Mouse (Mus musculus) gastrocnemius, adult 2 months (tissue): Measurements from ENCODE around the gene Nppc. TPM values are rescaled to one million over a fixed set of nuclear protein-coding genes. Genes with fewer than 3 reads are reported as not detected.
A peak's percentile ranks its signal among the peaks of the same experiment; 100 is the strongest.

Experiments used
- DNase-seq: peaks from one replicate; pipeline ENCODE4 v3.0.0; 2022
- H3K27ac ChIP-seq: fragments of 200-600 bp; 2 replicates; pipeline ENCODE4 v1.8.1; 2022; ENCODE audit warnings: mild to moderate bottlenecking
- H3K4me3 ChIP-seq: fragments of 200-600 bp; 2 replicates; pipeline ENCODE4 v1.8.1; 2022; ENCODE audit warnings: mild to moderate bottlenecking, moderate library complexity
- CTCF ChIP-seq: fragments of 200-600 bp; IDR thresholded peaks from 2 replicates; pipeline ENCODE4 v1.8.1; 2022; ENCODE audit warnings: antibody characterized with exemption, mild to moderate bottlenecking, moderate library complexity
- intact Hi-C: fragments of 180-260 bp; cut with DNase I; formaldehyde crosslinking; loops from one replicate; pipeline ENCODE4 v1.15.1; 2025
- long read RNA-seq, 2 experiments: library from polyadenylated mRNA; stranded (forward); transcript quantifications; one replicate each; pipeline ENCODE4 v2.0.0; 2021
- total RNA-seq, 2 experiments: library from RNA; stranded (reverse); gene quantifications; 2 replicates each; pipeline ENCODE4 v1.2.3; 2021

Nppc gene
- total RNA-seq, result 1 to 10 TPM in 1 of 2 experiments, under 1 TPM in 1; 0.36 to 1.0 TPM
- long read RNA-seq, experiment 1, result 0 reads
- long read RNA-seq, experiment 2, result 0 reads

DNA sequence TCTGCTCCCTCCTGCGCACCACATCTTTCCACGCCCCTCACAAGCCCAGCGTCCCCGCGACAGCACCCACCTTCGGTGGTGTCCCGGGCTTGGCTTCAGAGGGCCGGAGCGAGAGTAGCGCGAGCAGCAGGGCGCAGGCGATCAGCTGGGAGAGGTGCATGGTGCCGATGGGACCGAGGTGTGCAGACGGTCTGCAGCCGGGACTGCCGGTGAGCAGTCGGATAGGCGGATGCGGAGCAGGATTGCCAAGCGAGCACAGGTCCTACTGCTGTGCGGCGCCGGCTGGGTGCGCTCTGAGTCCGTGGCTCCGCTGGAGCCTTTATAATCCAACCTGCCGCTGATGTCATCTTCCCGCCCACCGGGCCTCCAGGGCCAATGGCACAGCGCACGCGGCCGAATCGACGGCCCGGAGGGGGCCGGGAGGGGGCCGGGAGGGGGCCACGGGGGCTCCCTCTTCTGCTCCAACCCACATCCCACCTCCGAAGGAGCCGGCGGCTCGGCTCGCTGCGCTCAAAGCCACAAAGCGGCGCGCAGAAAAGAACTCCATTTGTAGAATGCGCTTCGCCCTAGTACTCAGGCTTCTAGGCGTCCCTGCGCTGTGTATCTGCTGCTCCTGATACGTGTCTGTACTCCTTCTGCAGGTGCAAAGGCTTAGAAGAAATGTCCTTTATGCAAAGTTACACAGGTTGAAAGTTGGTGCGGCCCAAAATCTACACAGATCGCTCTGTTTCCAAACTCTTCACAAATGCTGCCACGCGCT is at the start of gene Nppc:
Gene Nppc (minus strand): TSS at position 293 of the 760 bp plus-strand sequence.
- intact Hi-C loops, result loop anchor here (5.0 kb wide), 1 partner anchor 297 kb away; no protein-coding TSS in a partner anchor
- Histone ChIP-seq H3K27ac (peak within 1 kb of the TSS; percentile 13; the same call in 1 of the 2 replicates), H3K4me3 (peak within 1 kb of the TSS; percentile 76)
- peak; percentile 79 for DNase-seq
- peak; percentile 69 for TF ChIP-seq CTCF

DNA sequence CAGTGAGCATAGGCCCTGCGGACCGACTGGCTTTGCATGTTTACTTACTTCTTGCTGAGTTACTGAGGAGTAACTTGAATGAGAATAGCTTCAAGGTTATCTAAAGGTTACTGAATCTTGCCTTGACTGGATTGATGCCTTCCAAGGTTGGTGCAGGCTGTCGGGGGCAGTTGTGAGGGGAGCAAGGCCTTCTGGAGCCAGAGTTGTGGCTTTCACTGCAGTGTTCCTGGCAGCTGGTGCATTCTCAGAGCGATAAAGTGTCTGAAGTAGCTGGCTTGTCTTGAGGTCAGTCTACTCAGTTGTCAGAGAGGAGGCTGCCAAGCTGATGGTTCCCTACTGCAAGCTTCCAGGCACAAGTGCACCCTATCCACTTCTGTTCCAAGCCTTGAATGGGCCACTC is 49.0 kb upstream of the Nppc start:
- Histone ChIP-seq H3K4me3 (no peak overlapping the region), H3K27ac (peak overlapping the region; percentile 78)
- intact Hi-C loops, result no loop called here
- no peak for TF ChIP-seq CTCF
- DNase-seq, result peak; percentile 58

DNA sequence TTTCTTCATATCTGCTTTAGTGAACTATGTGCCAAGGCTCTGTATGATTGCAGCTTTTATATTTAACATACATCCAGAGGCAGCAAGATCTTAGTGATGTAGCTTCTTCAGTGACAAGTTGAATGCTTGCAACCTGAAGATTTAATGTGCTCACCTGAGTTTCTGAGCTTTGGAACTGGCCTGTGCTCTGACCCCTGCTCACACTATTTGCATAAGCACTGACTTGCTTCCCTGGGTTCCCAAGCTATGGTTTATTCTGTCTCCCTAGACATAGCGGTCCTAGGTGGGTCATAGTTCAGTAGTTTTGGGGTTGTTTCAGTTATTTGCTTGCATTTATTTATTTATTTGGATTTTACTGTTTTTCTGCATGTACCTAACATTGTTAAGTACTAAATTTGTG is 47.8 kb upstream of the Nppc start:
- DNase-seq, result no peak
- Histone ChIP-seq H3K4me3 (no peak overlapping the region), H3K27ac (no peak overlapping the region)
- no peak for TF ChIP-seq CTCF
- intact Hi-C loops, result no loop called here

DNA sequence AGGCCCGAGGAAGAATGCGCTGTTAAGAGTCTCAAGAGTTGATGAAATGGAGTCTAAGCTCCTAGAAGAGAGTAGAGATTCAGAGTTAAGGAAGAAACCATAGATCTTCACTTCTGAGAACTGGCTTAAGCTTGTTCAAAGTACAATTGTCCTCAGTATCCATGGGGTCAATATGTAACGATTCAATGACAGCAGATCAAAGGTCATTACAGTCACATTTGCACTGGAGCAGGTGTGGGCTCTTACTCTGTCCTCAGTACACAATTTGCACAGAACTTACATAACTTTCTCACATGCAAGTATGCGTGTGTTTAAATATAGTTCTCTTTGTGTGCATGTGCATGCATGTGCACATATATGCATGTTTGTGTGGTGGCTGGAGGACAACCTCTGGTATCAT is 42.7 kb upstream of the Nppc start:
- Histone ChIP-seq H3K4me3 (no peak overlapping the region), H3K27ac (no peak overlapping the region)
- no peak for DNase-seq
- intact Hi-C loops, result no loop called here
- TF ChIP-seq CTCF, result no peak

DNA sequence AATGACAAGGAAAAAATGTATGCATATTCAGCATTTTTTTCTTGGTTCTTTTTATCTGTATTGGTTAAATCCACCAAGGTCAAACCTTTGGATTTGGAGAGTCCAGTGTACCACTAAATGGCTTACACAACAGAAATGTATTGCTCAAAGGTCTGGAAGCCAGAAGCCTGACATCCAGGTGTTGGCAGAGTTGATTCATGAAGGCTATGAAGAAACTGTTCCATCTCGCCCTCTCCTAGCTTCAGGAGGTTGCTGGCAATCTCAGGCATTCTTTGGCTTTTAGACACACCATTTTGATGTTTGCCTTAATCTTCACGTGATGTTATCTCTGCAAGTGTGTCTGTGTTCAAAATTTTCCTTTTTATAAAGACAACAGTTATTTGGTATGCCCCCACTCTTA is 41.7 kb upstream of the Nppc start:
- H3K4me3 ChIP-seq, result no peak overlapping the region
- DNase-seq, result no peak
- H3K27ac ChIP-seq, result no peak overlapping the region
- intact Hi-C loops, result no loop called here
- no peak for TF ChIP-seq CTCF

DNA sequence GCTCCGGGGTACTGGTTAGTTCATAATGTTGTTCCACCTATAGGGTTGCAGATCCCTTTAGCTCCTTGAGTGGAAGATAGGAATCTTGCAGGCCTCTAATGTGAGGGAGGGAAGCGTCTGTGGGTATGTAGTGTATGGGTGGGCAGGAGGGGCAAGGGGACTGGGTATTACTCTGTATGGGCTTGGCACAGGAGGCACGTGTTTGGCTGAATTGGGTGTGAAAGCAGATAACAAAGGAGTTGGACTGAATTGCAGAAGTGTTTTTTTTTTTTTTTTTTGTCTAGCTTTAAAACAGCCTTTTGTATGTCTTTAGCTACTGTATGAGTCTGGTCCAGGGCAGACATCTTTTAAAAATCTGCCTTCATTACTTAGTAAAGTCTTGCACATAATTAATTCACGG is 39.2 kb upstream of the Nppc start:
- Histone ChIP-seq H3K4me3 (no peak overlapping the region), H3K27ac (no peak overlapping the region)
- no peak for TF ChIP-seq CTCF
- no peak for DNase-seq
- intact Hi-C loops, result no loop called here

DNA sequence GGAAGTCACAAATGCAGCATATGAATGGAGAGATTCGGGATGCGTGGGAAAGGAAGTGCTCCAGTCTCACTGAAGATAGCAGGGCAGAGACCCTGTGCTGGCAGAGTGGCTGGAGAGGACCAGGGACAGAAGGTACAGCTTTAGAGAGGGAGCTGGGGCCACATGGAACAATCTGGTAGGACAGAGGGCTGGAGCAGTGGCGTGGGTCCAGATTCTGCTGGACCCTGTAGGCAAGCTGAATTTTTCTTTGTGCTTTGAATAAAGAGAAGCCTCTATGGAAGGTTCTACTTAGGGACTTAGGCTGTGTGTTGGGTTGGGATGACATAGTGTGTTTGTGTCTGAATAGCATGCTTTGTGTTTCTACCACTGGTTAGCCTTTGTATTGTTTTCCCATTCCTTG is 35.1 kb upstream of the Nppc start:
- DNase-seq, result no peak
- H3K27ac ChIP-seq, result no peak overlapping the region
- H3K4me3 ChIP-seq, result no peak overlapping the region
- TF ChIP-seq CTCF, result no peak
- intact Hi-C loops, result no loop called here

DNA sequence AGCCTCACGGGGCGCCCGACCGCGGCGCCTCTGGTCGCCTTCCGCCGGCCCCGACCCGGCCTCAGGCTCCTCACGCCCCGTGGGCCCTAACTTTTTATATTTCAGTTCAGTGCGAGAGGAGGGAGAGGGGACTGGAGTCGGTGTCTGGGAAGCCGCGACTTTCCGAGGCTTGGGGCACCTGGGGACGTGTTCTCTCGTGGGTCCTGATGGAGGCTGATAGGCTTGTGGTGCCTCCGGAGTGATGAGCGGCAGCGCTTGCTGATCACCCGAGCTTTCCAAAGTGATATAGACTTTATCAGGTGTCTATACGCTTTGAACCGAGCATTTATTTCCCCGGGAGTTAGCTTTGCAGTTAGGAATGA is 33.6 kb upstream of the Nppc start:
- Histone ChIP-seq H3K27ac (peak overlapping the region; percentile 94), H3K4me3 (peak overlapping the region; percentile 92)
- DNase-seq, result no peak
- peak; percentile 33 for TF ChIP-seq CTCF
- intact Hi-C loops, result loop anchor here (1.0 kb wide), 1 partner anchor 52 kb away; no protein-coding TSS in a partner anchor

DNA sequence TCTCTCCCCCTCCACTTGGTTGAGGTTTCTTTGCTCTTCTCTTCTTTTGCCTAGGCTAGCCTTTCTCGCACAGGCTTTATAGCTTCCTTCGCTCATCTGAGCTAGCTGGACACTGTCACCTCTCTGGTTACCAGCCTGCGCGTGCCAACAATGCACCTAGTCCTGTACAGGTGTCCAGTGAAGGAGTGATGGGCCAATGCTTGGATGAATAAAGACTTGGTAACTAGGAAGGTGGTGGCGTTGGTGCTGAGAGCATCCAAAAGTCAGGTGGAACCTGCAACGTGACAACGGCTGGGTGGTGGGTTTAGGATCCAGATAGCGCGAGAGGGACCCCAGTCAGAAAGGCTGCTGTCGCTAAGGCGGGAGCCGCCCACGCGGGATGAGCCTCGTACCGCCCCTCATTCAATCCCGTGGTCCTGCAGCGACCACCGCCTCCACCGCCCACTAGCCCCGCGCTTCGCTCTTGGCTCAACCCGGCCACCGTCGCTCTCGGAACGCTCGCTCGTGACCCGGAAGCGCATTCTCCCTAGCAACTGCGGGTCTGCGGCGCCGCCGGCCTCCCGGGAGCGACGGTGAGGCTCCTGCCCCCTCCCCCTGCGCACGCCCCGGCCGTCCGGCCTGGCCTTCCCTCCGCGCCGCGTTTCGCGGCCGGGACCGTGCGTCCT is 33.1 kb upstream of the Nppc start, which contains the start of gene Dis3l2:
Gene Dis3l2 (plus strand): TSS at position 509 of the 665 bp plus-strand sequence.
- Histone ChIP-seq H3K27ac (peak within 1 kb of the TSS; percentile 94), H3K4me3 (peak within 1 kb of the TSS; percentile 92)
- peak; percentile 93 for DNase-seq
- no peak for TF ChIP-seq CTCF
- intact Hi-C loops, result loop anchor here (1.0 kb wide), 1 partner anchor 53 kb away; no protein-coding TSS in a partner anchor

DNA sequence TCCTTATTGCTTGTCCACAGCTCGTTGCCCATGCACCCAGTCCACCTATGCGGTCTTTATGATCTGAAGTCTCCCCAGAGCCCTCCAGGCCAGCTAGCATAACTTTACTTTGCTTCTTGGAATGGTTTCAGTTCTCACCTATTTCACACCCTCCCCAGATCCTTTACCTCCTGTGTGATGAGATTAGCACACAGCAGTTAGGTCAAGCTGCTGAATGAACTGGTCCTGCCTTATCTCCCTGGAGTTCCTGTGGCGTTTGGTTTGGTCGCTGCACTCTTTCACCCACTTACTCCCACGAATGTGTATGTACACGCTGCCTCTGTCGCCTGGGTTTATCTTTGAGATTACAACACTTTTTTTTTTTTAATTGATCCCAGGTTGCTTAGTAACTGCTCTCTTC is 30.0 kb upstream of the Nppc start:
- DNase-seq, result no peak
- Histone ChIP-seq H3K4me3 (no peak overlapping the region), H3K27ac (no peak overlapping the region)
- no peak for TF ChIP-seq CTCF
- intact Hi-C loops, result no loop called here

DNA sequence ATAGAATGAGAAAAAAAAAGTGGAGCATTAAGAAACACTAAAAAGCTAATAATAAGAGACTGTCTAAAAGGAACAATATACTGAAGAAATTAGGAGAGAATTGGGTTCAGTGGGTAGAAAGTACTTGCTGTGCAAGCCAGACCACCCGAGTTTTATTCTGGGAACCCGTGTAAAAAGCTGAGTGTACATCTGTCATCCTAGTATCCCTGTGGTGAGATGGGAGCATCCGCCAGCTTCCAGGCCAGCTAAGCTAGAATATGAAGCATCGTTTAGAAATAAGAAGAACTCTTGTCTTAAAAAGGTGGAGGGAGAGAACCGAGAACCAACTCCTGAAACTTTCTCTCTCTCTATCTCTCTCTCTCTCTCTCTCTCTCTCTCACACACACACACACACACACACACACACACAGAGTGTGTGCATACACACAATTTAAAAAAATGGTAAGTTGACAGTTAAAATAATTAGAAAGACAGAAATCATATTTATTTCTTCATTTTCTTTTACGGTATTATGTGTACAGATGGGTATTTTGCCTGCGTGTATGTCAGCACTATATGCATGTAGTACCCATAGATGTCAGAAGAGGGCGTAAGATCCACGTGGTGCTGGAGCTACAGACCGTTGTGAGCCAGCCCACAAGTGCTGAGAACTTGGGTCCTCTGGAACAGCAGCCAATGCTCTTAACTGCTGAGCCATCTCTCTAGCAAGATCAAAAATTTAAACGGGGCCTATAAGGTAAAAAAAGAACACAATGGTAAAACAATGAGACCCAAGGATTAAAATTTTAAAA is 29.2 kb upstream of the Nppc start:
- intact Hi-C loops, result no loop called here
- no peak overlapping the region for H3K4me3 ChIP-seq
- no peak for TF ChIP-seq CTCF
- no peak overlapping the region for H3K27ac ChIP-seq
- DNase-seq, result no peak

DNA sequence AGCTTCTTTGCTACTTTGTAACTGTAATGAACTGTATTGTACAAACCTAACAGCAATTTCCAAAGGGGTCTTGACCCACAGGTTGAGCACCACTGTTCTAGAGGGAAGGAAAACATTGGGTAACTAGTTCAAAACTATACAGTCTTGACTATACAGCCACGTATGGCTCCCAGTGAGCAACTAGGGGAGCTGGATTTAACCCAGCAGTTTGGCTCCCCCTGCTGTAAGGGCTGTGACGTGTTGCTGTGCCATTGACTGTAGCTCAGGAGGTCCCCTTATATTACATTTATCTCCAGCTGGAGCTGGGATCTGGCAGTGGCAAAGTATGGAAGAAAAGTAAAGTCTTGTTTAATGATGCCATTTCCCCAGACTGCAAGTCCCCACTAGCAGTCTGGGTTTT is 28.4 kb upstream of the Nppc start:
- TF ChIP-seq CTCF, result peak; percentile 42
- no peak overlapping the region for H3K27ac ChIP-seq
- H3K4me3 ChIP-seq, result no peak overlapping the region
- intact Hi-C loops, result no loop called here
- no peak for DNase-seq

DNA sequence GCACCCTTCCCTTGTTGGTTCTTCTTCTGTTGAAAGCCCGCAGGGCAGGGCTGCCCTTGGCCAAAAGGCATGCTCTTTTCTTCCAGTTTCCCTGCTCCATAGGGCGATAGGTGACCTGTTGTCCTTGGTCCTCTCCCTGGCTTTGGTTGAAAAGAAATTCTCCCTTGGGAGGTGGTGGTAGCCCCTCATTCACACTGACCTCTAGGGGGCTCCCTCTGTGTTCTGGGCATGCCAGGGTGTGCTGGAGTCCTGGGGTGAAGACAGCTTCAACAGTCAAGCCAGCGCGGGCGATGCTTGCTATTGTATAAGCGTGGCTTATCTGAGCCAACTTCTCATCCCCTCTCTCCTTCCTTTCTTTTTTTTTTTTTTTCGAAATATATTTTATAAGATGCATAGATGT is 26.6 kb upstream of the Nppc start:
- peak; percentile 40 for TF ChIP-seq CTCF
- H3K4me3 ChIP-seq, result no peak overlapping the region
- no peak for DNase-seq
- intact Hi-C loops, result no loop called here
- no peak overlapping the region for H3K27ac ChIP-seq
